Mouse (Mus musculus): ENCODE measurements around the gene Srsf1. TPM values are rescaled to one million over a fixed set of nuclear protein-coding genes. Genes with fewer than 3 reads are reported as not detected.

The Srsf1 gene
- total and polyA plus RNA-seq, 3 experiments: 241 to 397 (median 298) TPM

- DNase-seq (ENCODE audit: low spot score): no peak
- no peak overlapping the region; the same call in 1 of the 2 replicates for H3K4me3 ChIP-seq (ENCODE audit: low read depth, low read length)
These were observed 53.0 kb downstream of the Srsf1 start for GRCm38 (mm10) chr11:88100170-88100569.

More at GRCm38 (mm10) chr11:88100170-88100569, 53.0 kb downstream of the Srsf1 start:
- Histone ChIP-seq H3K27me3 (ENCODE audit: insufficient read depth, low read length) (peaks cover 89% of the 10 kb centered on the region), H3K36me3 (replicated peaks) (peaks cover 4% of the 10 kb centered on the region), H3K4me1 (ENCODE audit: insufficient read depth, low read depth, low read length) (peaks cover 59% of the 10 kb centered on the region), H3K9me3 (replicated peaks) (no peaks in the 10 kb centered on the region)
- TF ChIP-seq CTCF (IDR thresholded peaks at IDR 0.05; ENCODE audit: low read depth, low read length): no peak
- TF ChIP-seq POLR2AphosphoS5 (IDR thresholded peaks at IDR 0.05; ENCODE audit: insufficient replicate concordance, low read depth, low read length): no peak
- TF ChIP-seq GATA1 (IDR thresholded peaks at IDR 0.05; ENCODE audit: borderline replicate concordance, low read length): no peak
- TF ChIP-seq GATA2 (IDR thresholded peaks at IDR 0.05; ENCODE audit: borderline replicate concordance, low read depth, low read length): no peak
- no peak for TF ChIP-seq TAL1 (conservative IDR thresholded peaks at IDR 0.05; ENCODE audit: low read depth, low read length)
- no peak for ATAC-seq (ENCODE audit: extremely low read depth, insufficient number of reproducible peaks, low FRiP score, poor library complexity, severe bottlenecking)

Other genes with a start within 250 kb of the Srsf1 start
- gene Lpo, start 219.1 kb upstream of the Srsf1 start, total RNA-seq (2014; fragmentation: Nextera tagmentation): not detected in 2 replicates
- gene Lpo, start 219.1 kb upstream of the Srsf1 start, total RNA-seq (2017): not detected in 2 replicates
- gene Lpo, start 219.1 kb upstream of the Srsf1 start, polyA plus RNA-seq (2012): not detected in 2 replicates
- gene Mks1, start 194.2 kb upstream of the Srsf1 start, total RNA-seq (2014; fragmentation: Nextera tagmentation): 2.7 and 3.2 TPM in 2 replicates
- gene Mks1, start 194.2 kb upstream of the Srsf1 start, total RNA-seq (2017): 2.4 and 3.7 TPM in 2 replicates
- gene Mks1, start 194.2 kb upstream of the Srsf1 start, polyA plus RNA-seq (2012): 4.6 and 6.1 TPM in 2 replicates
- not detected in 2 replicates for gene Epx, start 171.8 kb upstream of the Srsf1 start, total RNA-seq (2014; fragmentation: Nextera tagmentation)
- gene Epx, start 171.8 kb upstream of the Srsf1 start, total RNA-seq (2017): 0.29 TPM in 1 of 2 replicates, not detected in the other
- not detected in 2 replicates for gene Epx, start 171.8 kb upstream of the Srsf1 start, polyA plus RNA-seq (2012)
- gene Olfr462, start 155.1 kb upstream of the Srsf1 start, total RNA-seq (2014; fragmentation: Nextera tagmentation): not detected in 2 replicates
- 0.05 and 0.23 TPM in 2 replicates for gene Olfr462, start 155.1 kb upstream of the Srsf1 start, total RNA-seq (2017)
- not detected in 2 replicates for gene Olfr462, start 155.1 kb upstream of the Srsf1 start, polyA plus RNA-seq (2012)
- not detected in 2 replicates for gene Olfr463, start 150.0 kb upstream of the Srsf1 start, total RNA-seq (2014; fragmentation: Nextera tagmentation)
- gene Olfr463, start 150.0 kb upstream of the Srsf1 start, total RNA-seq (2017): 0.06 TPM in 1 of 2 replicates, not detected in the other
- not detected in 2 replicates for gene Olfr463, start 150.0 kb upstream of the Srsf1 start, polyA plus RNA-seq (2012)
- not detected in 2 replicates for gene Olfr464, start 126.4 kb upstream of the Srsf1 start, total RNA-seq (2014; fragmentation: Nextera tagmentation)
- 0.29 TPM in 1 of 2 replicates, not detected in the other for gene Olfr464, start 126.4 kb upstream of the Srsf1 start, total RNA-seq (2017)
- gene Olfr464, start 126.4 kb upstream of the Srsf1 start, polyA plus RNA-seq (2012): not detected in 2 replicates
- 10.4 and 12.3 TPM in 2 replicates for gene Dynll2, start 59.8 kb upstream of the Srsf1 start, total RNA-seq (2014; fragmentation: Nextera tagmentation)
- 13.2 and 17.4 TPM in 2 replicates for gene Dynll2, start 59.8 kb upstream of the Srsf1 start, total RNA-seq (2017)
- gene Dynll2, start 59.8 kb upstream of the Srsf1 start, polyA plus RNA-seq (2012): 45.5 and 48.2 TPM in 2 replicates
- gene Vezf1, start 20.9 kb downstream of the Srsf1 start, total RNA-seq (2014; fragmentation: Nextera tagmentation): 78.3 and 90.9 TPM in 2 replicates
- gene Vezf1, start 20.9 kb downstream of the Srsf1 start, total RNA-seq (2017): 48.2 and 60.2 TPM in 2 replicates
- 15.8 and 16.8 TPM in 2 replicates for gene Vezf1, start 20.9 kb downstream of the Srsf1 start, polyA plus RNA-seq (2012)
- gene Cuedc1, start 50.7 kb downstream of the Srsf1 start, total RNA-seq (2014; fragmentation: Nextera tagmentation): 29.2 and 36.4 TPM in 2 replicates
- gene Cuedc1, start 50.7 kb downstream of the Srsf1 start, total RNA-seq (2017): 16.7 and 18.9 TPM in 2 replicates
- gene Cuedc1, start 50.7 kb downstream of the Srsf1 start, polyA plus RNA-seq (2012): 29.6 and 31.7 TPM in 2 replicates
- gene Mrps23, start 157.0 kb downstream of the Srsf1 start, total RNA-seq (2014; fragmentation: Nextera tagmentation): 41.2 and 68.7 TPM in 2 replicates
- gene Mrps23, start 157.0 kb downstream of the Srsf1 start, total RNA-seq (2017): 89.7 and 106 TPM in 2 replicates
- gene Mrps23, start 157.0 kb downstream of the Srsf1 start, polyA plus RNA-seq (2012): 238 and 268 TPM in 2 replicates
- not detected in 2 replicates for gene Ccdc182, start 246.7 kb downstream of the Srsf1 start, total RNA-seq (2014; fragmentation: Nextera tagmentation)
- not detected in 2 replicates for gene Ccdc182, start 246.7 kb downstream of the Srsf1 start, total RNA-seq (2017)
- not detected in 2 replicates for gene Ccdc182, start 246.7 kb downstream of the Srsf1 start, polyA plus RNA-seq (2012)

Data from G1E (cell line).